Mouse (Mus musculus) CD8-positive naive resting alpha-beta T cell, adult 2 months (primary cell): Measurements from ENCODE around the gene Gmds.

Experiments
- DNase-seq, 2 experiments: peaks; one replicate each; pipeline ENCODE4 v3.0.0; 2022; ENCODE audit warnings: low read depth in 2 of 2, low spot score in 2 of 2

Gmds gene

GRCm38 (mm10) chr13:31819664-31820405 lies 518.7 kb downstream of the Gmds start:
- DNase-seq, result no peak

GRCm38 (mm10) chr13:31818337-31818736 lies 520.2 kb downstream of the Gmds start:
- no peak for DNase-seq

- DNase-seq, result no peak
Measured at GRCm38 (mm10) chr13:31815383-31816003, 523.0 kb downstream of the Gmds start.

- no peak for DNase-seq
Measured at GRCm38 (mm10) chr13:31812701-31813100, 525.8 kb downstream of the Gmds start.

- no peak for DNase-seq
Measured at GRCm38 (mm10) chr13:31811542-31812021, 527.0 kb downstream of the Gmds start.

GRCm38 (mm10) chr13:31810693-31811541 lies 527.6 kb downstream of the Gmds start:
- DNase-seq, result no peak

GRCm38 (mm10) chr13:31810375-31810692 lies 528.2 kb downstream of the Gmds start:
- DNase-seq, result no peak

GRCm38 (mm10) chr13:31809701-31810100 lies 528.8 kb downstream of the Gmds start:
- no peak for DNase-seq

- no peak for DNase-seq
Measured at GRCm38 (mm10) chr13:31808804-31809420, 529.6 kb downstream of the Gmds start.

GRCm38 (mm10) chr13:31808116-31808803 lies 530.3 kb downstream of the Gmds start:
- no peak for DNase-seq

GRCm38 (mm10) chr13:31807736-31808115 lies 530.8 kb downstream of the Gmds start:
- no peak for DNase-seq

GRCm38 (mm10) chr13:31806890-31807735 lies 531.4 kb downstream of the Gmds start:
- DNase-seq, result no peak

GRCm38 (mm10) chr13:31806428-31806832 lies 532.1 kb downstream of the Gmds start, which contains the start of gene Foxc1:
Gene Foxc1 (plus strand): TSS chr13:31806633.
- no peak for DNase-seq

- no peak for DNase-seq
Measured at GRCm38 (mm10) chr13:31805831-31806427, 532.6 kb downstream of the Gmds start.

- DNase-seq, result no peak
Measured at GRCm38 (mm10) chr13:31804571-31804970, 534.0 kb downstream of the Gmds start.

- DNase-seq, result no peak
Measured at GRCm38 (mm10) chr13:31803166-31804093, 535.1 kb downstream of the Gmds start.

GRCm38 (mm10) chr13:31802447-31802846 lies 536.1 kb downstream of the Gmds start:
- no peak for DNase-seq

GRCm38 (mm10) chr13:31801703-31802305 lies 536.7 kb downstream of the Gmds start:
- no peak for DNase-seq
